Mouse (Mus musculus): Measurements from ENCODE around the gene Porcn. TPM values are rescaled to one million over a fixed set of nuclear protein-coding genes. Genes with fewer than 3 reads are reported as not detected.

The Porcn gene
- polyA plus RNA-seq, 1 experiment from 2014 or later: 10.4 TPM

DNA sequence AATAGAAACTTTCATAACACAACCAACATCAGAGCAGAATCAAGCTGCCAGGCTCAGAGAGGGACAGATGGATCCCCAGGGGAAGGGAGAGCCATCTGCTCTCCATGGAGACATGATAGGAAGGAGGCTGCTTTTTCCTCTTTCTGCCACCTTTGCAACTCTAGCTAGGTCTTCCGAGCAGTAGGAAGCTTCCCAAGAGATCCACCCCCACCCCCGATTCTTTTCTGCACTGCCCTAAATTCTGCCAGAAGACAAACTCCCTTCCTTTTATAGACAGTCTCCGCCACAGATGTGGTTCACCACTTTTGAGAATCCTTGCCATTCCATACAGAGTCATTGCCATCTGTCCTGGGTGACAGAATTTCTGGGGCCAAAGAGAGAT, 16.0 kb upstream of the Porcn start:
- no peak for DNase-seq
- Histone ChIP-seq H3K36me3 (ENCODE audit: insufficient read depth) (no peaks in the 10 kb centered on the region), H3K27me3 (ENCODE audit: insufficient read depth, low read length) (no peaks in the 10 kb centered on the region), H3K27ac (ENCODE audit: low read depth) (no peak overlapping the region), H3K4me1 (ENCODE audit: insufficient read depth) (no peaks in the 10 kb centered on the region), H3K4me2 (no peak overlapping the region), H3K9me3 (ENCODE audit: low read depth, low read length) (no peaks in the 10 kb centered on the region), H3K9ac (no peak overlapping the region), H3K4me3 (ENCODE audit: low read depth, low read length) (no peak overlapping the region)
- ATAC-seq (ENCODE audit: insufficient read depth): no peak
- no peak for TF ChIP-seq CTCF (IDR thresholded peaks at IDR 0.05; ENCODE audit: low read depth)
- 61% methylated on average over 3 of the region's 3 CpGs for WGBS

- Histone ChIP-seq H3K36me3 (ENCODE audit: insufficient read depth) (no peaks in the 10 kb centered on the region), H3K27me3 (ENCODE audit: insufficient read depth, low read length) (no peaks in the 10 kb centered on the region), H3K4me3 (ENCODE audit: low read depth, low read length) (no peak overlapping the region), H3K4me2 (no peak overlapping the region), H3K27ac (ENCODE audit: low read depth) (no peak overlapping the region), H3K4me1 (ENCODE audit: insufficient read depth) (no peaks in the 10 kb centered on the region), H3K9ac (no peak overlapping the region), H3K9me3 (ENCODE audit: low read depth, low read length) (no peaks in the 10 kb centered on the region)
- peak; percentile 38; the same call in 1 of the 2 replicates for ATAC-seq (ENCODE audit: insufficient read depth)
- 28% methylated on average over 8 of the region's 8 CpGs for WGBS
- no peak for TF ChIP-seq CTCF (IDR thresholded peaks at IDR 0.05; ENCODE audit: low read depth)
- DNase-seq: peak; percentile 30
Observed at GRCm38 (mm10) chrX:8219651-8220050, 13.3 kb upstream of the Porcn start.

DNA sequence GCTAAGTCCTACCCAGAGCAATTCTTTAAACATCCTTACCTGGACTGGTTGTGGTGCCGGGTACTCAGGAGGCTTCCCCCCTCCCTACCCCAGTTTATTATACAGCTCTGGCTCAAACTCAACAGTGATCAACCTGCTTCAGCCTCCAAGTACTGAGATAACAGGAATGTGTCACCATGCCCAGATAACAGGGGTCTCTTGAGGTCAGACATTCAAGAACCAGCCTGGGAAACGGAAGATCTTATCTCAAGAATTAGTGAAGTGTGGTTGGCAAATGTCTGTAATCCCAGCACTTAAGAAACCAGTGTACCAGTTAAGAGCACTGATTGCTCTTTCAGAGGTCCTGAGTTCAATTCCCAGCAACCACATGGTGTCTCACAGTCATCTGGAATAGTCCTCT, 11.8 kb upstream of the Porcn start:
- Histone ChIP-seq H3K4me1 (ENCODE audit: insufficient read depth) (no peaks in the 10 kb centered on the region), H3K9me3 (ENCODE audit: low read depth, low read length) (no peaks in the 10 kb centered on the region), H3K27ac (ENCODE audit: low read depth) (no peak overlapping the region), H3K36me3 (ENCODE audit: insufficient read depth) (no peaks in the 10 kb centered on the region), H3K9ac (no peak overlapping the region), H3K4me2 (no peak overlapping the region), H3K27me3 (ENCODE audit: insufficient read depth, low read length) (no peaks in the 10 kb centered on the region), H3K4me3 (ENCODE audit: low read depth, low read length) (no peak overlapping the region)
- TF ChIP-seq CTCF (IDR thresholded peaks at IDR 0.05; ENCODE audit: low read depth): no peak
- ATAC-seq (ENCODE audit: insufficient read depth): no peak
- WGBS: 49% methylated on average over 2 of the region's 2 CpGs
- DNase-seq: no peak

DNA sequence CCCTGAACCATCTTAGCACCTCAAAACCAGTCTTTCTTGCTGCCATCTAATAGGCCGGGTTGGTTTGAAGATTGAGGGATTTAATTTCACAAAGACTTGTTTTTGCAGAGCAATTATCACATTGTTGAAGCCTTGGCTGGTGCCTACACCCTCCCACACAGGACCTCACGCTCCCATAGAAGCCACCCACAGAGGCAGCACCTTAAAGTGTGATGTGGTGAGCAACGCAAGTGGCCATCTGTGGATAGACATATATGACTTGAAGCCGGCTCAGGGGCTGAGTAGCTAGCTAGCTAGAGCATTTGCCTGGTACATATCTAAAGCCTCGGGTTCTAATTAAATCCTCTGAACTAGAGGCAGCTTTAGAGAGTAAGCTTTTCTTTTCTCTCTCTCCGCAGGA, 11.1 kb upstream of the Porcn start:
- no peak for DNase-seq
- WGBS: 34% methylated on average over 6 of the region's 6 CpGs
- Histone ChIP-seq H3K9ac (no peak overlapping the region), H3K4me1 (ENCODE audit: insufficient read depth) (no peaks in the 10 kb centered on the region), H3K9me3 (ENCODE audit: low read depth, low read length) (no peaks in the 10 kb centered on the region), H3K36me3 (ENCODE audit: insufficient read depth) (no peaks in the 10 kb centered on the region), H3K27ac (ENCODE audit: low read depth) (no peak overlapping the region), H3K27me3 (ENCODE audit: insufficient read depth, low read length) (no peaks in the 10 kb centered on the region), H3K4me2 (no peak overlapping the region), H3K4me3 (ENCODE audit: low read depth, low read length) (no peak overlapping the region)
- no peak for TF ChIP-seq CTCF (IDR thresholded peaks at IDR 0.05; ENCODE audit: low read depth)
- ATAC-seq (ENCODE audit: insufficient read depth): no peak

- H3K27me3 ChIP-seq (ENCODE audit: insufficient read depth, low read length): no peaks in the 10 kb centered on the region
- TF ChIP-seq CTCF (IDR thresholded peaks at IDR 0.05; ENCODE audit: low read depth): no peak
- no peak overlapping the region for H3K27ac ChIP-seq (ENCODE audit: low read depth)
- H3K9me3 ChIP-seq (ENCODE audit: low read depth, low read length): no peaks in the 10 kb centered on the region
- H3K4me2 ChIP-seq: no peak overlapping the region
- no peak for ATAC-seq (ENCODE audit: insufficient read depth)
- no peak overlapping the region for H3K9ac ChIP-seq
- DNase-seq: no peak
- no peak overlapping the region for H3K4me3 ChIP-seq (ENCODE audit: low read depth, low read length)
- H3K36me3 ChIP-seq (ENCODE audit: insufficient read depth): no peaks in the 10 kb centered on the region
- no peaks in the 10 kb centered on the region for H3K4me1 ChIP-seq (ENCODE audit: insufficient read depth)
- WGBS: 71% methylated on average over 7 of the region's 7 CpGs
Observed at GRCm38 (mm10) chrX:8211490-8212207, 5.3 kb upstream of the Porcn start.

GRCm38 (mm10) chrX:8209720-8210119, 3.4 kb upstream of the Porcn start:
- Histone ChIP-seq H3K4me1 (ENCODE audit: insufficient read depth) (no peaks in the 10 kb centered on the region), H3K9ac (no peak overlapping the region), H3K36me3 (ENCODE audit: insufficient read depth) (no peaks in the 10 kb centered on the region), H3K4me3 (ENCODE audit: low read depth, low read length) (no peak overlapping the region), H3K27ac (ENCODE audit: low read depth) (no peak overlapping the region), H3K4me2 (no peak overlapping the region), H3K27me3 (ENCODE audit: insufficient read depth, low read length) (no peaks in the 10 kb centered on the region), H3K9me3 (ENCODE audit: low read depth, low read length) (no peaks in the 10 kb centered on the region)
- TF ChIP-seq CTCF (IDR thresholded peaks at IDR 0.05; ENCODE audit: low read depth): no peak
- WGBS: 57% methylated on average over 2 of the region's 2 CpGs
- DNase-seq: no peak
- no peak for ATAC-seq (ENCODE audit: insufficient read depth)

GRCm38 (mm10) chrX:8207224-8207623, 899 bp upstream of the Porcn start:
- DNase-seq (no peak), ATAC-seq (ENCODE audit: insufficient read depth) (no peak)
- Histone ChIP-seq H3K9me3 (ENCODE audit: low read depth, low read length) (no peaks in the 10 kb centered on the region), H3K4me1 (ENCODE audit: insufficient read depth) (no peaks in the 10 kb centered on the region), H3K9ac (no peak overlapping the region), H3K27me3 (ENCODE audit: insufficient read depth, low read length) (no peaks in the 10 kb centered on the region), H3K4me3 (ENCODE audit: low read depth, low read length) (peak overlapping the region; percentile 49; the same call in 1 of the 2 replicates), H3K36me3 (ENCODE audit: insufficient read depth) (no peaks in the 10 kb centered on the region), H3K4me2 (peak overlapping the region; percentile 67; the same call in 1 of the 2 replicates), H3K27ac (ENCODE audit: low read depth) (no peak overlapping the region)
- WGBS: 25% methylated on average over 4 of the region's 4 CpGs
- TF ChIP-seq CTCF (IDR thresholded peaks at IDR 0.05; ENCODE audit: low read depth): no peak

All from lung, embryonic 14.5 days (tissue).